Mouse (Mus musculus) ZHBTc4 (cell line): ENCODE data around the gene Snorc.

Experiments used
- DNase-seq: peaks from one replicate; pipeline ENCODE4 v3.0.0-alpha.2; 2011; ENCODE audit warnings: low read depth, low spot score

The Snorc gene

DNA sequence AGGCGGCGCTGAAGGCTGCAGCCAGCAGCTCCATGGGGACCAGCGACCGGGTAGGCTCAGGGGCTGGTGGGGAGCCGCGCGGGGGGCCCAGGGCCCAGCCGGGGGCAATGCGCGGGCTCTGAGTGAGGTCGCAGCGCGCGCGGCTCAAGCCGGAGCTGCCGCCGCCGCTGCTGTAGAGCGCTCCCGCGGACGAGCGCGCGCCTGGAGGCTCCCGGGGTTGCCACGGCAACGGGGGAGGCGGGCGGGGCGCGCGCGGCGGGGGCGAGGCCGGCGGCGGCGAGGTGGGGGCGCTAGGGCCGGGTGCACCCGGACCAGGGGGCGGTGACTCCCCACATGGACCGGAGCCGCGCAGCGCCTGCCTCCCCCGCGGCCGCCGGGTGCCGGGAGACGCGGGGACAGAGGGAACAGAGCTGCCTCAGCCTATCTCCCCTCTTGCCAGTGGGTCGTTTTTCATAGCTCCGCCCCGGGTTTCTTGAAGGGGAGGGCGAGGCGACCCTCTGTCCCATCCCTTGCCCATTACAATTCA lies 40.2 kb downstream of the Snorc start:
- DNase-seq = peak; percentile 68

DNA sequence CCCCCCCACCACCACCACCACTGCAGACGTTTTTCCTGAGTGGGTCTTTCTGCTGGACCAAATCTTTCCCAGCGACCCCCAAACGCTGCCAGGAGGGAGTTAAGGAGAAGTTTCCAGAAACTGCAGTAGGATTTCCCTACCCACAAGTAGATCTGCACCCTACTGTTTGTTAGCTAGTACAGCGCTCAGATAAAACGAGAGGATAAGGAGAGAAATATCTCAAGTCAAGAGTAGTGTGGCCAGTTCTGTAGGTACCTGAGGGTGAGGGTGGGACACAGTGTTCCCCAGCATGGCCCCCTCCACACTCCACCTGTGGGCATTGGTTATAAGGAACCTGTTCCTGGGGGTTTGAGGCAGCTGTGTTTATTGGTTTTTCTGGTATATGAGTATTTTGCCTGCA lies 40.8 kb downstream of the Snorc start:
- DNase-seq = peak; percentile 18

DNA sequence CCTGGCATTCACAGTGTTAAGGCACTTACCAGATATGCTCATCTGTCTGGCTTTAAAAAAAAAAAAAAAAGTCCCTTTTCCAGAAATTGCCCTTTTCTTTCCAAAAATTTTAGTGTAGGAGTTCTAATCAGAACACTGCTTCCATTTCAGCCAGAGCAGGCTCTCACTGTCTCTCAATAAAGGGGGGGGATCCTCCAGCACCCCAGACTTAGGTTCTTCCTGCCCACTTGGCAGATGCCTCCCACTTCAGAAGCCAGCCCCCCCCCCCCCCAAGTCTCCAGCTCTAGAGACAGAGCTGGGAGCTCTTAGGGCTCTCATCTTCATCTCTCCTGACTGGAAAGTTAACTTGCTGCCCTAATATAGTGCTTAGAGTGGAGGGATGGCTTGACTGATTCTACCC lies 50.4 kb downstream of the Snorc start:
- DNase-seq = no peak

DNA sequence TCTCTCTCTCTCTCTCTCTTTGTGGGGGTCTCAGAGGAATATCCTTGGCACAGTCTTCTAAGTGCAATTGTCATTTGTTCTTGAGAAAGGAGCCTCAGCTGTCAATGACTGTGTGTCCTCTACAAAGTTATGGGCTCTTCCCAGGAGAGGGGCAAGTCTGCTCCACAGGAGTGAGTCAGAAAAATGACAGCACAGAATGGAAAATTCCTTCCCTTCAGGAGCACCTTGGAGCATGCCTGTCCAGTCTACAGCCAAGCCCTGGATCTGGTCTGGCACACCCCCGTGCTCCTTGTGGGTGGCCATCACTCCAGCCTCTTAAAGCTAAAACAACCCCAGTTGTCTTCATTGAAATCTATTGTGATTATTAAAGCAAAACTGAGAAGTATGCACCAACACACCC lies 51.5 kb downstream of the Snorc start:
- DNase-seq = no peak

DNA sequence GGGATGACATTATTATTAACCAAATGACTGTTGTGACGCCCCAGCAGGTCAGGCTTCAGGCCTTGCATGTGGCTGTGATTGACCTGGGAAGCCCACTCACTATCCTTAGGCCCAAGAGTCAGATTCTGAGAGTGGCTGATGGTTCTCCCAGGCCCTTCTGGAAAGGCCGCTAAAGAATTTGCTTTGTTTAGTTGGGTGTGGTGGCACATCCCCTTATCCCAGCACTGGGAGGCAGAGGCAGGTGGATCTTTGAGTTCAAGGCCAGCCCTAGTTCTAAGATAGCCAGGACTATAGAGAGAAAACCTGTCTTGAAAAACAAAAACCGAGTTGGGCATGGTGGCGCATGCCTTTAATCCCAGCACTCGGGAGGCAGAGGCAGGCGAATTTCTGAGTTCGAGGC lies 55.0 kb downstream of the Snorc start:
- peak; percentile 59 for DNase-seq
